Mouse (Mus musculus): ENCODE measurements around the gene Sap30. TPM values are rescaled to one million over a fixed set of nuclear protein-coding genes. Genes with fewer than 3 reads are reported as not detected.

The Sap30 gene
- polyA plus RNA-seq, 1 experiment from 2014 or later: 89.9 TPM

Other genes starting within 250 kb of the Sap30 start
- not detected in 2 replicates for gene Hand2, start 166.9 kb downstream of the Sap30 start, polyA plus RNA-seq (2016; fragmentation: Nextera tagmentation; extraction: Ambion mirVana)
- gene Scrg1, start 31.9 kb downstream of the Sap30 start, polyA plus RNA-seq (2016; fragmentation: Nextera tagmentation; extraction: Ambion mirVana): 1.5 and 1.6 TPM in 2 replicates
- gene Hmgb2, start 24.0 kb upstream of the Sap30 start, polyA plus RNA-seq (2016; fragmentation: Nextera tagmentation; extraction: Ambion mirVana): 331 and 384 TPM in 2 replicates
- 17.0 and 17.8 TPM in 2 replicates for gene Galnt7, start 165.2 kb upstream of the Sap30 start, polyA plus RNA-seq (2016; fragmentation: Nextera tagmentation; extraction: Ambion mirVana)